Comparison of ENCODE assay signal across 18 mouse cellular contexts in genomic region chr4:55894116-55894885, GRCm38 (mm10).
DNase-seq lines count a peak whose midpoint lies in the region; ATAC-seq and TF ChIP-seq lines count a peak whose summit lies in the region.
"Had no signal": no experiment of that assay in that cellular context is flagged by ENCODE, and none has a peak within 500 bp of the region (broad histone marks: within the 10 kb centered on the region; RNA-seq: fewer than 3 reads in every experiment).

No protein-coding gene starts in this region.

- DNase-seq in adrenal gland, adult 2 months: peak; percentile 23
- DNase-seq in adrenal gland, postnatal 4 days (ENCODE audit: low spot score in 2 of 2): no peak
- DNase-seq in kidney, postnatal 0 days (ENCODE audit: low spot score): peak; percentile 27
- DNase-seq in kidney, postnatal 25 days: no peak
- peak; percentile 13 for DNase-seq in gastrocnemius, postnatal 25 days
- DNase-seq in yolk sac, embryonic 10.5 days (ENCODE audit: low spot score): peak; percentile 25
- DNase-seq: cerebellum, adult 9-10 months; heart, adult 2 months; lung, postnatal 10 days had no signal

- H3K4me3 ChIP-seq in kidney, postnatal 0 days (replicated peaks; ENCODE audit: low read depth, low read length): no peak overlapping the region
- no peak overlapping the region for H3K4me3 ChIP-seq in kidney, embryonic 14.5 days (ENCODE audit: low read length)
- no peak overlapping the region for H3K4me3 ChIP-seq in intestine, postnatal 0 days (ENCODE audit: low read depth, low read length)
- H3K4me3 ChIP-seq: heart, adult 2 months; heart, embryonic 15.5 days; hindbrain, embryonic 10.5 days; kidney, embryonic 15.5 days; liver, embryonic 15.5 days; midbrain, embryonic 12.5 days; neural tube, embryonic 13.5 days had no signal

- TF ChIP-seq CTCF in kidney, postnatal 0 days (IDR thresholded peaks at IDR 0.05; ENCODE audit: low read depth): no peak
- no peak for TF ChIP-seq CTCF in intestine, postnatal 0 days (IDR thresholded peaks at IDR 0.05; ENCODE audit: low read depth)

- no peaks in the 10 kb centered on the region for H3K4me1 ChIP-seq in kidney, postnatal 0 days (replicated peaks; ENCODE audit: insufficient read depth, low read length)
- H3K4me1 ChIP-seq in kidney, embryonic 14.5 days (ENCODE audit: control insufficient read depth, insufficient read depth, low read length): no peaks in the 10 kb centered on the region
- H3K4me1 ChIP-seq in intestine, postnatal 0 days (replicated peaks; ENCODE audit: control insufficient read depth, insufficient read depth, low read length): no peaks in the 10 kb centered on the region
- H3K4me1 ChIP-seq: heart, embryonic 15.5 days; hindbrain, embryonic 10.5 days; kidney, embryonic 15.5 days; liver, embryonic 15.5 days; midbrain, embryonic 12.5 days; neural tube, embryonic 13.5 days had no signal

- H3K27ac ChIP-seq in kidney, postnatal 0 days: no peak overlapping the region
- no peak overlapping the region for H3K27ac ChIP-seq in kidney, embryonic 14.5 days (ENCODE audit: low read depth, low read length)
- H3K27ac ChIP-seq in intestine, postnatal 0 days (ENCODE audit: low read depth, low read length): no peak overlapping the region
- H3K27ac ChIP-seq: heart, adult 2 months; heart, embryonic 15.5 days; hindbrain, embryonic 10.5 days; kidney, embryonic 15.5 days; liver, embryonic 15.5 days; midbrain, embryonic 12.5 days; neural tube, embryonic 13.5 days had no signal

- no peaks in the 10 kb centered on the region for H3K9me3 ChIP-seq in kidney, postnatal 0 days (replicated peaks; ENCODE audit: low read length)
- H3K9me3 ChIP-seq in kidney, embryonic 14.5 days (ENCODE audit: control insufficient read depth, low read length): no peaks in the 10 kb centered on the region
- no peaks in the 10 kb centered on the region for H3K9me3 ChIP-seq in intestine, postnatal 0 days (ENCODE audit: control insufficient read depth)
- H3K9me3 ChIP-seq: heart, embryonic 15.5 days; hindbrain, embryonic 10.5 days; kidney, embryonic 15.5 days; liver, embryonic 15.5 days; midbrain, embryonic 12.5 days; neural tube, embryonic 13.5 days had no signal

- H3K9ac ChIP-seq in kidney, postnatal 0 days (ENCODE audit: low read depth, low read length): no peak overlapping the region
- H3K9ac ChIP-seq in kidney, embryonic 14.5 days (ENCODE audit: low read depth, low read length): no peak overlapping the region
- H3K9ac ChIP-seq in intestine, postnatal 0 days (ENCODE audit: low read depth, low read length): no peak overlapping the region
- H3K9ac ChIP-seq: heart, embryonic 15.5 days; kidney, embryonic 15.5 days; liver, embryonic 15.5 days; midbrain, embryonic 12.5 days; neural tube, embryonic 13.5 days had no signal

- no peak overlapping the region for H3K4me2 ChIP-seq in kidney, postnatal 0 days (ENCODE audit: low read length)
- no peak overlapping the region for H3K4me2 ChIP-seq in kidney, embryonic 14.5 days (replicated peaks; ENCODE audit: low read depth, low read length)
- H3K4me2 ChIP-seq in intestine, postnatal 0 days (replicated peaks; ENCODE audit: low read depth): no peak overlapping the region
- H3K4me2 ChIP-seq: heart, embryonic 15.5 days; kidney, embryonic 15.5 days; liver, embryonic 15.5 days; midbrain, embryonic 12.5 days; neural tube, embryonic 13.5 days had no signal

- H3K27me3 ChIP-seq in kidney, postnatal 0 days (ENCODE audit: insufficient read depth, low read length): no peaks in the 10 kb centered on the region
- H3K27me3 ChIP-seq in kidney, embryonic 14.5 days (ENCODE audit: control insufficient read depth, insufficient read depth, low read length): no peaks in the 10 kb centered on the region
- H3K27me3 ChIP-seq in intestine, postnatal 0 days (replicated peaks; ENCODE audit: control insufficient read depth, insufficient read depth, low read length): no peaks in the 10 kb centered on the region
- H3K27me3 ChIP-seq: heart, embryonic 15.5 days; kidney, embryonic 15.5 days; liver, embryonic 15.5 days; midbrain, embryonic 12.5 days; neural tube, embryonic 13.5 days had no signal

- no peaks in the 10 kb centered on the region for H3K36me3 ChIP-seq in kidney, postnatal 0 days (ENCODE audit: insufficient read depth, low read length)
- H3K36me3 ChIP-seq in kidney, embryonic 14.5 days (ENCODE audit: control insufficient read depth, insufficient read depth, low read length): no peaks in the 10 kb centered on the region
- H3K36me3 ChIP-seq in intestine, postnatal 0 days (ENCODE audit: control insufficient read depth, insufficient read depth): no peaks in the 10 kb centered on the region
- H3K36me3 ChIP-seq: heart, embryonic 15.5 days; hindbrain, embryonic 10.5 days; kidney, embryonic 15.5 days; liver, embryonic 15.5 days; midbrain, embryonic 12.5 days; neural tube, embryonic 13.5 days had no signal

- WGBS in kidney, postnatal 0 days: 47% methylated on average over 12 of the region's 12 CpGs
- 61% methylated on average over 12 of the region's 12 CpGs for WGBS in kidney, embryonic 14.5 days
- 58% methylated on average over 12 of the region's 12 CpGs for WGBS in intestine, postnatal 0 days

- ATAC-seq in kidney, postnatal 0 days (replicated peaks; ENCODE audit: low FRiP score, low read depth): no peak
- no peak for ATAC-seq in kidney, embryonic 14.5 days (ENCODE audit: low FRiP score, low TSS enrichment)
- no peak for ATAC-seq in intestine, postnatal 0 days
- ATAC-seq: forebrain, embryonic 14.5 days had no signal

Comparison
In these comparisons a context has a peak if more than half of its experiments do, and no peak if none do; other contexts are left out.
1. DNase-seq: peak in adrenal gland, adult 2 months (single experiment), kidney, postnatal 0 days (single experiment), gastrocnemius, postnatal 25 days (single experiment) and yolk sac, embryonic 10.5 days (single experiment); none in adrenal gland, postnatal 4 days (0 of 2) and kidney, postnatal 25 days (0 of 2).